Comparison of ENCODE assay signal across 12 mouse cellular contexts in genomic region chr11:57600113-57600512, GRCm38 (mm10). TPM values are rescaled to one million over a fixed set of nuclear protein-coding genes. Genes with fewer than 3 reads are reported as not detected.
DNase-seq lines count a peak whose midpoint lies in the region; ATAC-seq lines count a peak whose summit lies in the region.
"Had no signal": no experiment of that assay in that cellular context is flagged by ENCODE, and none has a peak within 500 bp of the region (broad histone marks: within the 10 kb centered on the region; RNA-seq: fewer than 3 reads in every experiment).

No protein-coding gene starts in this region.

- no peaks in the 10 kb centered on the region for H3K9me3 ChIP-seq in hindbrain, embryonic 15.5 days
- H3K9me3 ChIP-seq in hindbrain, embryonic 14.5 days (ENCODE audit: control insufficient read depth, low read length): no peaks in the 10 kb centered on the region
- no peaks in the 10 kb centered on the region for H3K9me3 ChIP-seq in embryonic facial prominence, embryonic 13.5 days
- H3K9me3 ChIP-seq in limb, embryonic 12.5 days: no peaks in the 10 kb centered on the region
- no peaks in the 10 kb centered on the region for H3K9me3 ChIP-seq in midbrain, embryonic 16.5 days (replicated peaks; ENCODE audit: control insufficient read depth, low read length, poor library complexity, severe bottlenecking)
- H3K9me3 ChIP-seq: heart, embryonic 13.5 days had no signal

- H3K4me3 ChIP-seq in hindbrain, embryonic 15.5 days: no peak overlapping the region
- H3K4me3 ChIP-seq in hindbrain, embryonic 14.5 days (replicated peaks; ENCODE audit: low read length): no peak overlapping the region
- H3K4me3 ChIP-seq in embryonic facial prominence, embryonic 13.5 days: no peak overlapping the region
- no peak overlapping the region for H3K4me3 ChIP-seq in limb, embryonic 12.5 days (replicated peaks)
- no peak overlapping the region for H3K4me3 ChIP-seq in midbrain, embryonic 16.5 days (ENCODE audit: low read depth, low read length)
- H3K4me3 ChIP-seq: heart, embryonic 13.5 days; layer of hippocampus, adult 2 months had no signal

- no peaks in the 10 kb centered on the region; the same call in 1 of the 2 replicates for H3K27me3 ChIP-seq in hindbrain, embryonic 15.5 days
- H3K27me3 ChIP-seq in hindbrain, embryonic 14.5 days (ENCODE audit: control insufficient read depth, insufficient read depth, low read length): no peaks in the 10 kb centered on the region
- 0 out of 2 replicates have a peak, but pooled peaks cover 13% of the 10 kb centered on the region for H3K27me3 ChIP-seq in embryonic facial prominence, embryonic 13.5 days
- 0 out of 2 replicates have a peak, but pooled peaks cover 4% of the 10 kb centered on the region for H3K27me3 ChIP-seq in limb, embryonic 12.5 days
- peaks cover 4% of the 10 kb centered on the region; the same call in 1 of the 2 replicates for H3K27me3 ChIP-seq in midbrain, embryonic 16.5 days (ENCODE audit: control insufficient read depth, insufficient read depth, low read depth, low read length)

- no peak overlapping the region for H3K27ac ChIP-seq in hindbrain, embryonic 15.5 days (replicated peaks)
- H3K27ac ChIP-seq in hindbrain, embryonic 14.5 days: no peak overlapping the region
- H3K27ac ChIP-seq in embryonic facial prominence, embryonic 13.5 days: peak overlapping the region; percentile 74
- peak overlapping the region; percentile 92 for H3K27ac ChIP-seq in limb, embryonic 12.5 days
- H3K27ac ChIP-seq in midbrain, embryonic 16.5 days (ENCODE audit: low read length): peak overlapping the region; percentile 68
- H3K27ac ChIP-seq: layer of hippocampus, adult 2 months; liver, embryonic 14.5 days had no signal

- no peaks in the 10 kb centered on the region for H3K36me3 ChIP-seq in hindbrain, embryonic 15.5 days
- H3K36me3 ChIP-seq in hindbrain, embryonic 14.5 days (replicated peaks; ENCODE audit: control insufficient read depth, insufficient read depth): no peaks in the 10 kb centered on the region
- H3K36me3 ChIP-seq in embryonic facial prominence, embryonic 13.5 days: no peaks in the 10 kb centered on the region
- no peaks in the 10 kb centered on the region for H3K36me3 ChIP-seq in limb, embryonic 12.5 days
- H3K36me3 ChIP-seq in midbrain, embryonic 16.5 days (ENCODE audit: control insufficient read depth, insufficient read depth, low read length): no peaks in the 10 kb centered on the region
- H3K36me3 ChIP-seq: heart, embryonic 13.5 days had no signal

- no peak for DNase-seq in hindbrain, embryonic 14.5 days (ENCODE audit: low spot score)
- no peak for DNase-seq in urinary bladder, postnatal 36 days (ENCODE audit: low spot score in 2 of 2)
- DNase-seq: kidney, adult 9 months; lung, postnatal 14 days had no signal

- 15% methylated on average over 8 of the region's 8 CpGs for WGBS in hindbrain, embryonic 15.5 days
- 26% methylated on average over 8 of the region's 8 CpGs for WGBS in hindbrain, embryonic 14.5 days
- WGBS in embryonic facial prominence, embryonic 13.5 days: 12% methylated on average over 8 of the region's 8 CpGs
- 5% methylated on average over 8 of the region's 8 CpGs for WGBS in limb, embryonic 12.5 days
- 8% methylated on average over 8 of the region's 8 CpGs for WGBS in midbrain, embryonic 16.5 days

- ATAC-seq in hindbrain, embryonic 15.5 days (ENCODE audit: low FRiP score, low read depth): no peak
- no peak for ATAC-seq in hindbrain, embryonic 14.5 days (ENCODE audit: low FRiP score)
- ATAC-seq in embryonic facial prominence, embryonic 13.5 days (ENCODE audit: insufficient number of reproducible peaks, insufficient read depth, low FRiP score, low TSS enrichment, low read depth): no peak
- ATAC-seq in limb, embryonic 12.5 days (ENCODE audit: insufficient number of reproducible peaks, insufficient read depth, low FRiP score, low TSS enrichment, low read depth): peak; percentile 67; the same call in 1 of the 2 replicates
- ATAC-seq in midbrain, embryonic 16.5 days: no peak
- ATAC-seq in megakaryocyte-erythroid progenitor cell, adult 5-6 weeks (replicated peaks; ENCODE audit: low FRiP score, low TSS enrichment, poor library complexity, severe bottlenecking): no peak

- H3K4me2 ChIP-seq in hindbrain, embryonic 15.5 days: peak overlapping the region; percentile 8; the same call in 1 of the 2 replicates
- no peak overlapping the region for H3K4me2 ChIP-seq in hindbrain, embryonic 14.5 days (replicated peaks)
- peak overlapping the region; percentile 37 for H3K4me2 ChIP-seq in embryonic facial prominence, embryonic 13.5 days
- H3K4me2 ChIP-seq in limb, embryonic 12.5 days: peak overlapping the region; percentile 23; the same call in 1 of the 2 replicates
- peak overlapping the region; percentile 17; the same call in 1 of the 2 replicates for H3K4me2 ChIP-seq in midbrain, embryonic 16.5 days (ENCODE audit: low read length)
- H3K4me2 ChIP-seq: heart, embryonic 13.5 days had no signal

- H3K4me1 ChIP-seq in hindbrain, embryonic 15.5 days (replicated peaks): peaks cover 37% of the 10 kb centered on the region
- peaks cover 30% of the 10 kb centered on the region for H3K4me1 ChIP-seq in hindbrain, embryonic 14.5 days (replicated peaks; ENCODE audit: control insufficient read depth, insufficient read depth, low read length)
- H3K4me1 ChIP-seq in embryonic facial prominence, embryonic 13.5 days: peaks cover 44% of the 10 kb centered on the region
- peaks cover 35% of the 10 kb centered on the region for H3K4me1 ChIP-seq in limb, embryonic 12.5 days (replicated peaks)
- peaks cover 31% of the 10 kb centered on the region for H3K4me1 ChIP-seq in midbrain, embryonic 16.5 days (ENCODE audit: control insufficient read depth, insufficient read depth, low read length)

- H3K9ac ChIP-seq in hindbrain, embryonic 15.5 days: no peak overlapping the region
- no peak overlapping the region for H3K9ac ChIP-seq in hindbrain, embryonic 14.5 days
- H3K9ac ChIP-seq in embryonic facial prominence, embryonic 13.5 days: no peak overlapping the region
- H3K9ac ChIP-seq in limb, embryonic 12.5 days (replicated peaks): no peak overlapping the region
- peak overlapping the region; percentile 31; the same call in 1 of the 2 replicates for H3K9ac ChIP-seq in midbrain, embryonic 16.5 days (ENCODE audit: low read depth, low read length)
- H3K9ac ChIP-seq: liver, embryonic 14.5 days had no signal

RNA-seq across cellular contexts. Expression of gene Galnt10, which starts 45.1 kb away (rescaled TPM):
- 14.6 and 15.4 TPM in 2 replicates for polyA plus RNA-seq in hindbrain, embryonic 15.5 days (2015; fragmentation: Nextera tagmentation; extraction: Ambion mirVana)
- polyA plus RNA-seq in hindbrain, embryonic 14.5 days (2014; fragmentation: Nextera tagmentation; extraction: Ambion mirVana): 8.8 and 9.8 TPM in 2 replicates
- 24.1 and 27.7 TPM in 2 replicates for polyA plus RNA-seq in embryonic facial prominence, embryonic 13.5 days (2015; fragmentation: Nextera tagmentation; extraction: Ambion mirVana)
- polyA plus RNA-seq in limb, embryonic 12.5 days (2016; fragmentation: Nextera tagmentation; extraction: Ambion mirVana): 31.4 and 35.0 TPM in 2 replicates
- polyA plus RNA-seq in midbrain, embryonic 16.5 days (2015; fragmentation: Nextera tagmentation; extraction: Ambion mirVana): 14.7 and 14.8 TPM in 2 replicates
- 12.3 and 15.4 TPM in 2 replicates for total RNA-seq in megakaryocyte-erythroid progenitor cell, adult 5-6 weeks (2014; fragmentation: Nextera tagmentation)
- total RNA-seq in megakaryocyte-erythroid progenitor cell, adult 5-6 weeks (2017): 11.1 and 14.3 TPM in 2 replicates

Comparison
In these comparisons a context has a peak if more than half of its experiments do, and no peak if none do; other contexts are left out.
1. H3K27ac ChIP-seq: peak in embryonic facial prominence, embryonic 13.5 days (single experiment), limb, embryonic 12.5 days (single experiment) and midbrain, embryonic 16.5 days (single experiment); none in hindbrain, embryonic 15.5 days (single experiment) and hindbrain, embryonic 14.5 days (single experiment).